Mouse (Mus musculus): Measurements from ENCODE around the gene Rgs16. TPM values are rescaled to one million over a fixed set of nuclear protein-coding genes. Genes with fewer than 3 reads are reported as not detected.

The Rgs16 gene
- polyA plus RNA-seq, 1 experiment: 2.8 TPM

DNA sequence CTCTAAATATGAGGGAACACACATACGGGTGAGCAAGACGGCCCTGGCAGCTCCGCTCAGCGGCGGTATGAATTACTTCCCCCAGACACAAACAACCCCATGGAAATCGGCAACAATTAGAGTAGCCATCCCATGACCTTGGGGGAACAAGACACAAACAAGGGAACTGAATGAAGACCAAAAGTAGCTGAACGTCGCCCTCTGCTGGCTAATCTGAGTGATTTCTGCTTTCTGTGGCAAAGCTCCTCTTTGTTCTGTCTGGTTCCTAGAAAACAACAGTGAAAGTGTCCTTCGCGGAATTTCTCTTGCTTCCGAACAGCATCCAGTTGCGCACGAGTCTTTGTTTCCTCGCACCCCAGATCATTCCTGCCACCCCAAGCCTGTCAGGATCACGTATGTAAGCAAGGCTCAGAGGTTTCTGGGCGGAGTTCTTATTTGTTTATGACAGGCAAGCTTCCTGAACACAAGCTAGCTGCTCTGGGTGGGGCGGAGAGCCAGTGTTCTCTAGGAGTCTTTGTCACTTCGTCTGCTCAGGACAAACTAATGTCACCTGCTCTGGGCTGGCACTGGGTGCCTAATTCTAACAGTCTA lies 9.2 kb downstream of the Rgs16 start, which contains the start of gene Rnasel:
TSS of gene Rnasel (plus strand) at position 216 of the 591 bp plus-strand sequence.
- Histone ChIP-seq H3ac (ENCODE audit: control insufficient read depth, insufficient read length, low read depth) (peak within 1 kb of the TSS; percentile 50), H3K4me3 (ENCODE audit: insufficient read depth, poor library complexity, severe bottlenecking) (peak within 1 kb of the TSS; percentile 21), H3K79me2 (ENCODE audit: control insufficient read depth, insufficient read depth) (no peaks in the 10 kb centered on the region), H3K79me3 (ENCODE audit: low read depth) (no peaks in the 10 kb centered on the region), H3K36me3 (ENCODE audit: control insufficient read depth, insufficient read depth) (no peaks in the 10 kb centered on the region), H3K27me3 (ENCODE audit: control insufficient read depth, insufficient read depth, insufficient read length) (peaks cover 6% of the 10 kb centered on the region)
- peak; percentile 55 for TF ChIP-seq CTCF (IDR thresholded peaks at IDR 0.05; ENCODE audit: control insufficient read depth, insufficient read depth, insufficient read length)
- no peak for TF ChIP-seq USF1 (IDR thresholded peaks at IDR 0.05; ENCODE audit: low read depth)

DNA sequence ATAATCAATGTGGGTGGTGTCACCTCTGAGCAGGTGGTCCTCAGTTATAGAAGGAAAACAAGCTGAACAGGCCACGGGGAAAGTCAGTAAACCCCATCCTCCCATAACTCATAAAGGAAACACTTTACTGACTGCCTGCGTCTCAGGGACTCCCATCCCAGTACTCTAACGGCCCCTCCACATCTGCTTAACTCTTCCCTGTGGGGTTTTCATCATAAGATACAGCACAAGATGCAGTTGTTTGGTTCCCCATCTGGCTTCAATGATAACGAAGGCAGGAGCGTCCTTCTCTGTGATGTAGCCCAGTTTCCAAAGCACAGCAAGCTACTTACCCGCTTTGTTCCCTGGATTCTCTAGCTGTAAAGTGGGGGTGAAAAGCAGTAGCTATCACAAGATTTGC lies 9.9 kb downstream of the Rgs16 start:
- TF ChIP-seq MAX (IDR thresholded peaks at IDR 0.05) (no peak), MYOG (IDR thresholded peaks at IDR 0.05; ENCODE audit: control insufficient read depth, extremely low read depth, insufficient read length) (no peak), MYOD1 (IDR thresholded peaks at IDR 0.05; ENCODE audit: control insufficient read depth, insufficient read length, low read depth) (no peak), CTCF (IDR thresholded peaks at IDR 0.05; ENCODE audit: control insufficient read depth, insufficient read depth, insufficient read length) (no peak), USF1 (IDR thresholded peaks at IDR 0.05; ENCODE audit: low read depth) (no peak), FOSL1 (IDR thresholded peaks at IDR 0.05; ENCODE audit: insufficient read depth, low read length, poor library complexity, severe bottlenecking) (no peak), CEBPB (IDR thresholded peaks at IDR 0.05; ENCODE audit: low read depth) (no peak)
- Histone ChIP-seq H3K79me3 (ENCODE audit: low read depth) (no peaks in the 10 kb centered on the region), H3K4me3 (ENCODE audit: insufficient read depth, poor library complexity, severe bottlenecking) (no peak overlapping the region), H3K27me3 (ENCODE audit: control insufficient read depth, insufficient read depth, insufficient read length) (peaks cover 6% of the 10 kb centered on the region), H3ac (ENCODE audit: control insufficient read depth, insufficient read length, low read depth) (no peak overlapping the region), H3K36me3 (ENCODE audit: control insufficient read depth, insufficient read depth) (no peaks in the 10 kb centered on the region), H3K79me2 (ENCODE audit: control insufficient read depth, insufficient read depth) (no peaks in the 10 kb centered on the region)

DNA sequence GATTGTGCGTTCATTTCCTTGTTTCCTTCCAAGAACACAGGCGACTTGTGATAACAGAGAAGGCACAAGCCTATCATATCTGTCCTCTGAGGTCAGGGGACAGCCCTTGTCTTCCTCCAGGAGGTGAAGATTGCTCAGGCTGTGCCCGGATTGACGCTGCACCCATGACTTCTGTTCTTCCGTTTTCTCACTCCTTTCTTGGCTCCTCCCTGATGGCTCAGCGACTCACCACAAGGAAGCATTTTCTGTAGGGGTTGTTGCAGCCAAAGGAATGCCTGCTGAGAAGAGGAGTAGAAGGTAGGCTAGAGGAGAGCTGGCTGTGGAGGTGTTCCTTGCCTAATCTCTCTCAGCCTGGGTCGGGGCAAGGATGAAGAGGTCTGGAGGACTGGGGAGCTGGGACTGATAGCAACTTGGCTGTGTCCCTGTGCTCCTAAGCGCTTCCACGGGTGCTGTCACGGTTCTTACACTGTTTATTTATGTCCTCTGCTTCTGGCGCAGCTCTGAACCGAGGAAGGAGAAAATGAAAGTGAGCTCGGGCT lies 11.7 kb downstream of the Rgs16 start:
- TF ChIP-seq FOSL1 (IDR thresholded peaks at IDR 0.05; ENCODE audit: insufficient read depth, low read length, poor library complexity, severe bottlenecking): no peak
- no peak for TF ChIP-seq CEBPB (IDR thresholded peaks at IDR 0.05; ENCODE audit: low read depth)
- peak overlapping the region; percentile 16 for H3K4me3 ChIP-seq (ENCODE audit: insufficient read depth, poor library complexity, severe bottlenecking)
- no peaks in the 10 kb centered on the region for H3K79me3 ChIP-seq (ENCODE audit: low read depth)
- H3ac ChIP-seq (ENCODE audit: control insufficient read depth, insufficient read length, low read depth): peak overlapping the region; percentile 36
- H3K79me2 ChIP-seq (ENCODE audit: control insufficient read depth, insufficient read depth): no peaks in the 10 kb centered on the region
- H3K27me3 ChIP-seq (ENCODE audit: control insufficient read depth, insufficient read depth, insufficient read length): peaks cover 6% of the 10 kb centered on the region
- H3K36me3 ChIP-seq (ENCODE audit: control insufficient read depth, insufficient read depth): no peaks in the 10 kb centered on the region

- H3K4me3 ChIP-seq (ENCODE audit: insufficient read depth, poor library complexity, severe bottlenecking): peak overlapping the region; percentile 16
- no peaks in the 10 kb centered on the region for H3K79me3 ChIP-seq (ENCODE audit: low read depth)
Measured at GRCm38 (mm10) chr1:153752521-153752920, 12.4 kb downstream of the Rgs16 start.

DNA sequence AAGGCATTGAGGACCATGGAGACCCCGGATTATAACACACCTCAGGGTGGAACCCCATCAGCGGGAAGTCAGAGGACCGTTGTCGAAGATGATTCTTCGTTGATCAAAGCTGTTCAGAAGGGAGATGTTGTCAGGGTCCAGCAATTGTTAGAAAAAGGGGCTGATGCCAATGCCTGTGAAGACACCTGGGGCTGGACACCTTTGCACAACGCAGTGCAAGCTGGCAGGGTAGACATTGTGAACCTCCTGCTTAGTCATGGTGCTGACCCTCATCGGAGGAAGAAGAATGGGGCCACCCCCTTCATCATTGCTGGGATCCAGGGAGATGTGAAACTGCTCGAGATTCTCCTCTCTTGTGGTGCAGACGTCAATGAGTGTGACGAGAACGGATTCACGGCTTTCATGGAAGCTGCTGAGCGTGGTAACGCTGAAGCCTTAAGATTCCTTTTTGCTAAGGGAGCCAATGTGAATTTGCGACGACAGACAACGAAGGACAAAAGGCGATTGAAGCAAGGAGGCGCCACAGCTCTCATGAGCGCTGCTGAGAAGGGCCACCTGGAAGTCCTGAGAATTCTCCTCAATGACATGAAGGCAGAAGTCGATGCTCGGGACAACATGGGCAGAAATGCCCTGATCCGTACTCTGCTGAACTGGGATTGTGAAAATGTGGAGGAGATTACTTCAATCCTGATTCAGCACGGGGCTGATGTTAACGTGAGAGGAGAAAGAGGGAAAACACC lies 13.7 kb downstream of the Rgs16 start:
- H3ac ChIP-seq (ENCODE audit: control insufficient read depth, insufficient read length, low read depth): no peak overlapping the region
- peaks cover 6% of the 10 kb centered on the region for H3K27me3 ChIP-seq (ENCODE audit: control insufficient read depth, insufficient read depth, insufficient read length)
- no peak overlapping the region for H3K4me3 ChIP-seq (ENCODE audit: insufficient read depth, poor library complexity, severe bottlenecking)
- H3K79me3 ChIP-seq (ENCODE audit: low read depth): no peaks in the 10 kb centered on the region
- no peak for TF ChIP-seq MYOG (IDR thresholded peaks at IDR 0.05; ENCODE audit: control insufficient read depth, extremely low read depth, insufficient read length)
- no peak for TF ChIP-seq CEBPB (IDR thresholded peaks at IDR 0.05; ENCODE audit: low read depth)
- TF ChIP-seq MAX (IDR thresholded peaks at IDR 0.05): no peak
- no peak for TF ChIP-seq FOSL1 (IDR thresholded peaks at IDR 0.05; ENCODE audit: insufficient read depth, low read length, poor library complexity, severe bottlenecking)
- no peak for TF ChIP-seq CTCF (IDR thresholded peaks at IDR 0.05; ENCODE audit: control insufficient read depth, insufficient read depth, insufficient read length)
- no peak for TF ChIP-seq MYOD1 (IDR thresholded peaks at IDR 0.05; ENCODE audit: control insufficient read depth, insufficient read length, low read depth)
- TF ChIP-seq USF1 (IDR thresholded peaks at IDR 0.05; ENCODE audit: low read depth): no peak
- no peaks in the 10 kb centered on the region for H3K79me2 ChIP-seq (ENCODE audit: control insufficient read depth, insufficient read depth)
- no peaks in the 10 kb centered on the region for H3K36me3 ChIP-seq (ENCODE audit: control insufficient read depth, insufficient read depth)

More at GRCm38 (mm10) chr1:153752521-153752920, 12.4 kb downstream of the Rgs16 start:
- TF ChIP-seq MAX (IDR thresholded peaks at IDR 0.05): no peak
- no peak overlapping the region for H3ac ChIP-seq (ENCODE audit: control insufficient read depth, insufficient read length, low read depth)
- H3K27me3 ChIP-seq (ENCODE audit: control insufficient read depth, insufficient read depth, insufficient read length): peaks cover 6% of the 10 kb centered on the region
- H3K36me3 ChIP-seq (ENCODE audit: control insufficient read depth, insufficient read depth): no peaks in the 10 kb centered on the region
- no peaks in the 10 kb centered on the region for H3K79me2 ChIP-seq (ENCODE audit: control insufficient read depth, insufficient read depth)

- H3K4me3 ChIP-seq (ENCODE audit: insufficient read depth, poor library complexity, severe bottlenecking): no peak overlapping the region
- H3K79me3 ChIP-seq (ENCODE audit: low read depth): no peaks in the 10 kb centered on the region
- H3K79me2 ChIP-seq (ENCODE audit: control insufficient read depth, insufficient read depth): no peaks in the 10 kb centered on the region
- no peak overlapping the region for H3ac ChIP-seq (ENCODE audit: control insufficient read depth, insufficient read length, low read depth)
- no peaks in the 10 kb centered on the region for H3K27me3 ChIP-seq (ENCODE audit: control insufficient read depth, insufficient read depth, insufficient read length)
- TF ChIP-seq FOSL1 (IDR thresholded peaks at IDR 0.05; ENCODE audit: insufficient read depth, low read length, poor library complexity, severe bottlenecking) (no peak), CEBPB (IDR thresholded peaks at IDR 0.05; ENCODE audit: low read depth) (no peak), MYOG (IDR thresholded peaks at IDR 0.05; ENCODE audit: control insufficient read depth, extremely low read depth, insufficient read length) (no peak), MYOD1 (IDR thresholded peaks at IDR 0.05; ENCODE audit: control insufficient read depth, insufficient read length, low read depth) (no peak), CTCF (IDR thresholded peaks at IDR 0.05; ENCODE audit: control insufficient read depth, insufficient read depth, insufficient read length) (no peak), MAX (IDR thresholded peaks at IDR 0.05) (no peak), USF1 (IDR thresholded peaks at IDR 0.05; ENCODE audit: low read depth) (no peak)
- H3K36me3 ChIP-seq (ENCODE audit: control insufficient read depth, insufficient read depth): no peaks in the 10 kb centered on the region
Measured at GRCm38 (mm10) chr1:153764136-153764535, 24.0 kb downstream of the Rgs16 start.

All from C2C12 (cell line).